Mouse (Mus musculus) lung, postnatal 0 days (tissue): ENCODE results near the gene Map3k7.

Experiments
- CTCF ChIP-seq: IDR thresholded peaks from 2 replicates; pipeline ENCODE4 v1.5.1; 2016; ENCODE audit warnings: antibody characterized with exemption, mild to moderate bottlenecking
- EP300 ChIP-seq: IDR thresholded peaks from 2 replicates; pipeline ENCODE4 v1.6.1; 2016; ENCODE audit warnings: antibody characterized with exemption, mild to moderate bottlenecking, control low read depth

DNA sequence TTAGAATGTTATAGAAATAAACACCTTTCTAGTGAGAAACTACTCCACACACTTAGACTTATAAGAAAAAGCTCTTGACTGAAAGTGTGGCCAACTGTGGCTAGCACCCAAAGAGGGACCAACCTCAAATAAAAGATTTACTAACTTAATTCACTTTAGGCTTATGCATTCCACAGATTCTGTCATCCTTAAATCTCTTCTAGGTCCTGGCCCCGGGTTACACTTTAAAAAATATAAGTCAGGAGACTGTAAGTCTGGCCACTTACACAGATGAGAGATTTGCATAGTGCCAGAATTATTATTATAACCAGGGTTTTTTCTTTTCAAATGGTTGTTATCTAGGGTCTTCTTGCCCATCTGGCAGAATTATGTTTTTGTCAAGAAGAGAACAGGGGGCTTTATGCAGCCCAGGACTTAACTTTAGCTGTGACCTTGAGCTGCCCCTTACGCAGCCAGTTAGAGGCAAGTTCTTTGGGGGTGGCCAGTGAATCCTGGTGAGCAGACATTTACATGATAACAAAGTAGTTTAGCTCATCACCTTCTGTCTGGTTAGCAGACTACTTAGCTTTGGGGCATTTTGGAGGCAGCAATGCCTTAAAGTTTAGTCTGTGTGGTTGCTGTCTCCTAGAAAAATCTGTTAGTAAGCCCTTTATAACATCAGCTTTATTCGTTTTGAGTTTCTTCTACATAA, 11.5 kb downstream of the Map3k7 start:
- no peak for TF ChIP-seq CTCF
- TF ChIP-seq EP300 = no peak
